Comparison of ENCODE assay signal across 8 mouse cellular contexts in genomic region chr8:105621841-105622240, GRCm38 (mm10). TPM values are rescaled to one million over a fixed set of nuclear protein-coding genes. Genes with fewer than 3 reads are reported as not detected.
A peak's percentile ranks its signal among the peaks of the same experiment; 100 is the strongest.
DNase-seq lines count a peak whose midpoint lies in the region; ATAC-seq and TF ChIP-seq lines count a peak whose summit lies in the region.

No protein-coding gene starts in this region.

- no peak for DNase-seq in forebrain, embryonic 11.5 days (ENCODE audit: low spot score)
- no peak for DNase-seq in liver, postnatal 0 days
- peak; percentile 20 for DNase-seq in forebrain, postnatal 0 days
- peak; percentile 51 for DNase-seq in midbrain, embryonic 14.5 days
- no peak for DNase-seq in urinary bladder, postnatal 14 days (ENCODE audit: low spot score)
- no peak for DNase-seq in left cerebral cortex, postnatal 36 days (ENCODE audit: low spot score in 2 of 2)

- H3K4me2 ChIP-seq in forebrain, embryonic 12.5 days: no peak overlapping the region
- no peak overlapping the region for H3K4me2 ChIP-seq in forebrain, embryonic 11.5 days (ENCODE audit: low read depth, low read length, severe bottlenecking)
- no peak overlapping the region for H3K4me2 ChIP-seq in liver, embryonic 12.5 days
- no peak overlapping the region for H3K4me2 ChIP-seq in liver, postnatal 0 days (ENCODE audit: low read depth, low read length)
- no peak overlapping the region for H3K4me2 ChIP-seq in forebrain, postnatal 0 days (ENCODE audit: low read depth)
- no peak overlapping the region for H3K4me2 ChIP-seq in midbrain, embryonic 14.5 days (ENCODE audit: low read length)

- intact Hi-C loops in left cerebral cortex, postnatal 36 days (cut with DNase I): loop anchor here (5.0 kb wide), 1 partner anchor 80 kb away; the partner anchor contains the start of genes Acd and Pard6a

- H3K27ac ChIP-seq in forebrain, embryonic 12.5 days: peak overlapping the region; percentile 74
- H3K27ac ChIP-seq in forebrain, embryonic 11.5 days (ENCODE audit: low read depth, low read length): no peak overlapping the region
- 0 out of 2 replicates have a peak overlapping the region, but pooled peaks have one; percentile 18 for H3K27ac ChIP-seq in liver, embryonic 12.5 days
- H3K27ac ChIP-seq in liver, postnatal 0 days (ENCODE audit: low read depth): no peak overlapping the region
- H3K27ac ChIP-seq in forebrain, postnatal 0 days (ENCODE audit: low read depth, low read length): peak overlapping the region; percentile 48; the same call in 1 of the 2 replicates
- peak overlapping the region; percentile 73; the same call in 1 of the 2 replicates for H3K27ac ChIP-seq in midbrain, embryonic 14.5 days (replicated peaks; ENCODE audit: low read depth, low read length)

- H3K4me1 ChIP-seq in forebrain, embryonic 12.5 days: peaks cover 27% of the 10 kb centered on the region
- H3K4me1 ChIP-seq in forebrain, embryonic 11.5 days (replicated peaks; ENCODE audit: control insufficient read depth, insufficient read depth, low read length): 0 out of 2 replicates have a peak, but pooled peaks cover 2% of the 10 kb centered on the region
- H3K4me1 ChIP-seq in liver, embryonic 12.5 days: peaks cover 20% of the 10 kb centered on the region
- H3K4me1 ChIP-seq in liver, postnatal 0 days (ENCODE audit: insufficient read depth): peaks cover 5% of the 10 kb centered on the region
- H3K4me1 ChIP-seq in forebrain, postnatal 0 days (ENCODE audit: insufficient read depth): 0 out of 2 replicates have a peak, but pooled peaks cover 11% of the 10 kb centered on the region
- no peaks in the 10 kb centered on the region for H3K4me1 ChIP-seq in midbrain, embryonic 14.5 days (ENCODE audit: control insufficient read depth, insufficient read depth, low read length)

- no peak overlapping the region for H3K4me3 ChIP-seq in forebrain, embryonic 12.5 days (replicated peaks)
- H3K4me3 ChIP-seq in forebrain, embryonic 11.5 days (ENCODE audit: low read depth, low read length): no peak overlapping the region
- H3K4me3 ChIP-seq in liver, embryonic 12.5 days: no peak overlapping the region
- no peak overlapping the region for H3K4me3 ChIP-seq in liver, postnatal 0 days (ENCODE audit: low read depth, low read length)
- no peak overlapping the region for H3K4me3 ChIP-seq in forebrain, postnatal 0 days (ENCODE audit: low read depth, low read length)
- no peak overlapping the region for H3K4me3 ChIP-seq in midbrain, embryonic 14.5 days (replicated peaks; ENCODE audit: low read depth, low read length)

- 58% methylated on average over 4 of the region's 4 CpGs for WGBS in forebrain, embryonic 12.5 days
- WGBS in forebrain, embryonic 11.5 days: 79% methylated on average over 4 of the region's 4 CpGs
- WGBS in liver, embryonic 12.5 days (ENCODE audit: insufficient replicate concordance): 82% methylated on average over 4 of the region's 4 CpGs
- WGBS in liver, postnatal 0 days (ENCODE audit: insufficient replicate concordance): 64% methylated on average over 4 of the region's 4 CpGs
- 16% methylated on average over 4 of the region's 4 CpGs for WGBS in forebrain, postnatal 0 days
- WGBS in midbrain, embryonic 14.5 days: 40% methylated on average over 4 of the region's 4 CpGs

- no peak for TF ChIP-seq CTCF in liver, postnatal 0 days (IDR thresholded peaks at IDR 0.05; ENCODE audit: low read depth)
- no peak for TF ChIP-seq CTCF in forebrain, postnatal 0 days (IDR thresholded peaks at IDR 0.05; ENCODE audit: low read depth)

- H3K27me3 ChIP-seq in forebrain, embryonic 12.5 days: no peaks in the 10 kb centered on the region
- H3K27me3 ChIP-seq in forebrain, embryonic 11.5 days (ENCODE audit: control insufficient read depth, insufficient read depth, low read length): no peaks in the 10 kb centered on the region
- H3K27me3 ChIP-seq in liver, embryonic 12.5 days (replicated peaks): no peaks in the 10 kb centered on the region
- H3K27me3 ChIP-seq in liver, postnatal 0 days (ENCODE audit: insufficient read depth, low read length): no peaks in the 10 kb centered on the region
- no peaks in the 10 kb centered on the region for H3K27me3 ChIP-seq in forebrain, postnatal 0 days (ENCODE audit: insufficient read depth, low read length)
- no peaks in the 10 kb centered on the region for H3K27me3 ChIP-seq in midbrain, embryonic 14.5 days (ENCODE audit: control insufficient read depth, insufficient read depth, low read length)

- 0 out of 2 replicates have a peak, but pooled peaks have one; percentile 3 for ATAC-seq in forebrain, embryonic 12.5 days (ENCODE audit: low FRiP score)
- ATAC-seq in forebrain, embryonic 11.5 days (replicated peaks; ENCODE audit: low FRiP score): no peak
- no peak for ATAC-seq in liver, embryonic 12.5 days
- ATAC-seq in liver, postnatal 0 days: no peak
- peak; percentile 12; the same call in 1 of the 2 replicates for ATAC-seq in forebrain, postnatal 0 days
- 0 out of 2 replicates have a peak, but pooled peaks have one; percentile 15 for ATAC-seq in midbrain, embryonic 14.5 days (ENCODE audit: low FRiP score, low TSS enrichment)

- H3K9me3 ChIP-seq in forebrain, embryonic 12.5 days: no peaks in the 10 kb centered on the region
- no peaks in the 10 kb centered on the region for H3K9me3 ChIP-seq in forebrain, embryonic 11.5 days (ENCODE audit: control insufficient read depth, low read length)
- no peaks in the 10 kb centered on the region for H3K9me3 ChIP-seq in liver, embryonic 12.5 days (replicated peaks)
- no peaks in the 10 kb centered on the region for H3K9me3 ChIP-seq in liver, postnatal 0 days (ENCODE audit: low read length)
- H3K9me3 ChIP-seq in forebrain, postnatal 0 days (ENCODE audit: low read length): no peaks in the 10 kb centered on the region
- H3K9me3 ChIP-seq in midbrain, embryonic 14.5 days (ENCODE audit: control insufficient read depth, low read length): no peaks in the 10 kb centered on the region

- H3K36me3 ChIP-seq in forebrain, embryonic 12.5 days (replicated peaks): peaks cover 56% of the 10 kb centered on the region
- H3K36me3 ChIP-seq in forebrain, embryonic 11.5 days (ENCODE audit: control insufficient read depth, insufficient read depth, low read length): peaks cover 5% of the 10 kb centered on the region; the same call in 1 of the 2 replicates
- peaks cover 64% of the 10 kb centered on the region for H3K36me3 ChIP-seq in liver, embryonic 12.5 days
- peaks cover 48% of the 10 kb centered on the region for H3K36me3 ChIP-seq in liver, postnatal 0 days (replicated peaks; ENCODE audit: insufficient read depth, low read length)
- H3K36me3 ChIP-seq in forebrain, postnatal 0 days (ENCODE audit: insufficient read depth): peaks cover 56% of the 10 kb centered on the region
- H3K36me3 ChIP-seq in midbrain, embryonic 14.5 days (ENCODE audit: control insufficient read depth, insufficient read depth, low read length): peaks cover 62% of the 10 kb centered on the region

- H3K9ac ChIP-seq in forebrain, embryonic 12.5 days: no peak overlapping the region
- no peak overlapping the region for H3K9ac ChIP-seq in forebrain, embryonic 11.5 days (ENCODE audit: low read length)
- no peak overlapping the region for H3K9ac ChIP-seq in liver, embryonic 12.5 days
- no peak overlapping the region for H3K9ac ChIP-seq in liver, postnatal 0 days (replicated peaks)
- no peak overlapping the region for H3K9ac ChIP-seq in forebrain, postnatal 0 days
- no peak overlapping the region; the same call in 1 of the 2 replicates for H3K9ac ChIP-seq in midbrain, embryonic 14.5 days (replicated peaks; ENCODE audit: low read length)

- no peak for TF ChIP-seq EP300 in liver, postnatal 0 days (IDR thresholded peaks at IDR 0.05; ENCODE audit: low read depth)

RNA-seq across cellular contexts. Expression of gene Ctcf, which starts 14.5 kb away (rescaled TPM):
- polyA plus RNA-seq in forebrain, embryonic 12.5 days (2016; fragmentation: Nextera tagmentation; extraction: Ambion mirVana): 163 and 165 TPM in 2 replicates
- polyA plus RNA-seq in forebrain, embryonic 11.5 days (2014; fragmentation: Nextera tagmentation; extraction: Ambion mirVana): 134 and 145 TPM in 2 replicates
- 89.0 and 93.5 TPM in 2 replicates for polyA plus RNA-seq in liver, embryonic 12.5 days (2016; fragmentation: Nextera tagmentation; extraction: Ambion mirVana)
- 41.1 and 42.2 TPM in 2 replicates for polyA plus RNA-seq in liver, postnatal 0 days (2015; fragmentation: Nextera tagmentation; extraction: Ambion mirVana)
- 39.5 and 52.5 TPM in 2 replicates for total RNA-seq in forebrain, postnatal 0 days (2014; rRNA removed)
- polyA plus RNA-seq in forebrain, postnatal 0 days (2015; fragmentation: Nextera tagmentation; extraction: Ambion mirVana): 67.9 and 86.0 TPM in 2 replicates
- 75.7 and 96.9 TPM in 2 replicates for polyA plus RNA-seq in midbrain, embryonic 14.5 days (2014; fragmentation: Nextera tagmentation; extraction: Ambion mirVana)
- 10 to 100 TPM; 61.2 to 77.2 TPM for total RNA-seq in left cerebral cortex, postnatal 36 days (2021)

RNA-seq across cellular contexts. Expression of gene Agrp, which starts 15.4 kb away (rescaled TPM):
- 0.61 and 1.2 TPM in 2 replicates for polyA plus RNA-seq in forebrain, embryonic 12.5 days (2016; fragmentation: Nextera tagmentation; extraction: Ambion mirVana)
- polyA plus RNA-seq in forebrain, embryonic 11.5 days (2014; fragmentation: Nextera tagmentation; extraction: Ambion mirVana): 0.49 and 1.6 TPM in 2 replicates
- 0.22 TPM in 1 of 2 replicates, not detected in the other for polyA plus RNA-seq in liver, embryonic 12.5 days (2016; fragmentation: Nextera tagmentation; extraction: Ambion mirVana)
- polyA plus RNA-seq in liver, postnatal 0 days (2015; fragmentation: Nextera tagmentation; extraction: Ambion mirVana): 0.17 TPM in 1 of 2 replicates, not detected in the other
- total RNA-seq in forebrain, postnatal 0 days (2014; rRNA removed): 1.5 TPM in 1 of 2 replicates, not detected in the other
- 0.62 and 0.90 TPM in 2 replicates for polyA plus RNA-seq in forebrain, postnatal 0 days (2015; fragmentation: Nextera tagmentation; extraction: Ambion mirVana)
- polyA plus RNA-seq in midbrain, embryonic 14.5 days (2014; fragmentation: Nextera tagmentation; extraction: Ambion mirVana): 0.82 and 1.1 TPM in 2 replicates
- not detected for total RNA-seq in left cerebral cortex, postnatal 36 days (2021)

RNA-seq across cellular contexts. Expression of gene Ripor1, which starts 16.8 kb away (rescaled TPM):
- 17.3 and 18.8 TPM in 2 replicates for polyA plus RNA-seq in forebrain, embryonic 12.5 days (2016; fragmentation: Nextera tagmentation; extraction: Ambion mirVana)
- polyA plus RNA-seq in forebrain, embryonic 11.5 days (2014; fragmentation: Nextera tagmentation; extraction: Ambion mirVana): 18.2 and 18.9 TPM in 2 replicates
- polyA plus RNA-seq in liver, embryonic 12.5 days (2016; fragmentation: Nextera tagmentation; extraction: Ambion mirVana): 14.1 and 14.5 TPM in 2 replicates
- 6.2 and 6.8 TPM in 2 replicates for polyA plus RNA-seq in liver, postnatal 0 days (2015; fragmentation: Nextera tagmentation; extraction: Ambion mirVana)
- 9.2 and 10.6 TPM in 2 replicates for total RNA-seq in forebrain, postnatal 0 days (2014; rRNA removed)
- polyA plus RNA-seq in forebrain, postnatal 0 days (2015; fragmentation: Nextera tagmentation; extraction: Ambion mirVana): 37.2 and 37.4 TPM in 2 replicates
- 23.8 and 26.2 TPM in 2 replicates for polyA plus RNA-seq in midbrain, embryonic 14.5 days (2014; fragmentation: Nextera tagmentation; extraction: Ambion mirVana)
- total RNA-seq in left cerebral cortex, postnatal 36 days (2021): 10 to 100 TPM; 70.3 to 89.3 TPM

RNA-seq across cellular contexts. Expression of gene Atp6v0d1, which starts 56.0 kb away (rescaled TPM):
- 94.3 and 95.4 TPM in 2 replicates for polyA plus RNA-seq in forebrain, embryonic 12.5 days (2016; fragmentation: Nextera tagmentation; extraction: Ambion mirVana)
- 99.2 and 108 TPM in 2 replicates for polyA plus RNA-seq in forebrain, embryonic 11.5 days (2014; fragmentation: Nextera tagmentation; extraction: Ambion mirVana)
- 47.2 and 51.0 TPM in 2 replicates for polyA plus RNA-seq in liver, embryonic 12.5 days (2016; fragmentation: Nextera tagmentation; extraction: Ambion mirVana)
- polyA plus RNA-seq in liver, postnatal 0 days (2015; fragmentation: Nextera tagmentation; extraction: Ambion mirVana): 48.0 and 50.2 TPM in 2 replicates
- 179 TPM in 2 replicates for total RNA-seq in forebrain, postnatal 0 days (2014; rRNA removed)
- polyA plus RNA-seq in forebrain, postnatal 0 days (2015; fragmentation: Nextera tagmentation; extraction: Ambion mirVana): 251 and 275 TPM in 2 replicates
- polyA plus RNA-seq in midbrain, embryonic 14.5 days (2014; fragmentation: Nextera tagmentation; extraction: Ambion mirVana): 227 and 250 TPM in 2 replicates
- total RNA-seq in left cerebral cortex, postnatal 36 days (2021): 100 to 1,000 TPM; 305 to 349 TPM

Comparison
In these comparisons a context has a peak if more than half of its experiments do, and no peak if none do; other contexts are left out.
1. ATAC-seq: peak in forebrain, embryonic 12.5 days (single experiment), forebrain, postnatal 0 days (single experiment) and midbrain, embryonic 14.5 days (single experiment); none in forebrain, embryonic 11.5 days (single experiment), liver, embryonic 12.5 days (single experiment) and liver, postnatal 0 days (single experiment).
2. H3K27ac ChIP-seq: peak in forebrain, embryonic 12.5 days (single experiment), liver, embryonic 12.5 days (single experiment), forebrain, postnatal 0 days (single experiment) and midbrain, embryonic 14.5 days (single experiment); none in forebrain, embryonic 11.5 days (single experiment) and liver, postnatal 0 days (single experiment).
3. DNase-seq: peak in forebrain, postnatal 0 days (single experiment) and midbrain, embryonic 14.5 days (single experiment); none in forebrain, embryonic 11.5 days (single experiment), liver, postnatal 0 days (single experiment), urinary bladder, postnatal 14 days (single experiment) and left cerebral cortex, postnatal 36 days (0 of 2).